Mouse (Mus musculus) adrenal gland, adult 2 months (tissue): ENCODE data around the gene Faim. TPM values are rescaled to one million over a fixed set of nuclear protein-coding genes. Genes with fewer than 3 reads are reported as not detected.

Experiments
- DNase-seq: peaks from one replicate; pipeline ENCODE4 v3.0.0; 2021
- polyA plus RNA-seq: library from polyadenylated mRNA; depleted of rRNA; stranded (reverse); fragments of >200 nt; gene quantifications from 2 replicates; pipeline ENCODE4 v1.2.3, GENCODE M21; 2012; rRNA removed
- total RNA-seq, 2 experiments: library from RNA; stranded (reverse); gene quantifications; 2 replicates each; pipeline ENCODE4 v1.2.3; 2021

Gene Faim
- total and polyA plus RNA-seq, 3 experiments: 0.83 to 22.0 (median 20.6) TPM

DNA sequence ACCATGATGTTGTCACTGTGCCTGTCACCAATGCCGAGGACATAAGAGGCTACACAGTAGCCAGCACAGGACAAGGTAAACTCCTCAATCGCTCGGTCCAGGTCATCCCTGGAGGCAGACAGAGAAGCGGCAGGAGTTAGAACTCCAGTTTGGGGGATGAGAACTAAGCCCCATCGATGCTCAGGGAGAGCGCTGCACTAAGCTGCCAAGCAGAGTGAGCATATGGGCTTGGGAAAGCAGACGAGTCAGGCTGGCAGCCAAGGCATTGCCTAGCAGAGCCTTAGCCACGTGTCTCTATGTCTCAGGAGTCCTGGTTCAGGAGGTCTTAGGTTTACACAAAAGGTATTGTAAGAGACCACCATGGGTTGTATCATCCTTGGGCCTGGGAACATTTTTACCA lies 58.6 kb downstream of the Faim start:
- DNase-seq: no peak

DNA sequence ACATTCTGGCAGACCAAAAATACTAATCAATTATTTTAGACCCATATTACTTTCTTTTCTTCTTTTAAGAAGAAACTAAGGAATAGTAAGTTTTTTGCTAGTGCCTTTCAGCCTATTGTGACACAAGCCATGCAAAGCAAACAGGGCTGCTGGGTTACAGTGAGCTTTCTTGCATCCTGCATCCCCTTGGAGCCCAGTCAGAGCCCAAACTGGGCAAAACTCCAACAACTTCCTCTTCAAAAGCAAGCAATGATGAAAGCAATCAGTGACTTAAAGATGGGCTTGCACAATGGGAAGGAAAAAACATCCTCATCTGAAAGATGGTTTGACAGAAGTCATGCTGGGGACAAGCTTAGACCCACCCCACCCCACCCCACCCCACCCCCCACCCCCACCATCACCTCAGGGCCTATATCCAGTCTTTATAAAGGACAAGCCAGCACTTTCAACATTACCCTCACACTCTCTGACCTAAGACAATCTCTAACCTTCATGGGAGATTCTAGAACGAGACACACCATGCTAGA lies 62.6 kb downstream of the Faim start:
- no peak for DNase-seq

DNA sequence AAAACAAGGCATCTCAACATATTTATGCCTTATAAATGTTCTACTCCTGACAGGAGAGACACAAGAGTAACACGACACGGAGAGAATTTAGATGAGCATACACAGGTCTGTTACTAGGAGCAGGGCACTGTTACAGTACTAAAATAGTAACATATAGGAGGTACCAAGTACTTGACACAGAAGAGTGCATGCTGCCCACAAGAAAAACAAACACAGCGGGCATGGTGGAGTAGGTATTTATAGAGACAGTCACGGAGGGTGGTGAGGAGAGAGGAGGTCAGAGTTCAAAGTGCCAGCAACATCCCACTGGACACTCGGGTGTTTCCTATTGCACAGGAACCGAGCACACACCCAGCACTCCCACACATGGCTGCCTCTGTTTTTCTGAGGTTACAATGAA lies 63.6 kb downstream of the Faim start:
- DNase-seq: no peak

Other genes starting within 250 kb of the Faim start
- gene Prr23a1, start 143.9 kb upstream of the Faim start, total RNA-seq: not detected
- gene Prr23a1, start 143.9 kb upstream of the Faim start, polyA plus RNA-seq: not detected in 2 replicates
- gene Prr23a2, start 129.9 kb upstream of the Faim start, total RNA-seq: not detected
- not detected in 2 replicates for gene Prr23a2, start 129.9 kb upstream of the Faim start, polyA plus RNA-seq
- gene Prr23a3, start 121.6 kb upstream of the Faim start, total RNA-seq: not detected
- gene Prr23a3, start 121.6 kb upstream of the Faim start, polyA plus RNA-seq: 0.12 TPM in 1 of 2 replicates, not detected in the other
- not detected for gene 7420426K07Rik, start 83.3 kb upstream of the Faim start, total RNA-seq
- not detected in 2 replicates for gene 7420426K07Rik, start 83.3 kb upstream of the Faim start, polyA plus RNA-seq
- gene Foxl2, start 31.1 kb upstream of the Faim start, total RNA-seq: under 1 TPM in 1 of 2 experiments, not detected in 1; 0.20 TPM
- 0.04 and 0.35 TPM in 2 replicates for gene Foxl2, start 31.1 kb upstream of the Faim start, polyA plus RNA-seq
- gene Gm1123, start 49.3 kb downstream of the Faim start, total RNA-seq: not detected
- gene Gm1123, start 49.3 kb downstream of the Faim start, polyA plus RNA-seq: not detected in 2 replicates
- gene Pik3cb, start 154.2 kb downstream of the Faim start, total RNA-seq: 10 to 100 TPM; 15.6 to 20.7 TPM
- 1.4 and 2.0 TPM in 2 replicates for gene Pik3cb, start 154.2 kb downstream of the Faim start, polyA plus RNA-seq